Comparison of ENCODE assay signal across 8 mouse cellular contexts in genomic region chr2:35271817-35272216, GRCm38 (mm10). TPM values are rescaled to one million over a fixed set of nuclear protein-coding genes. Genes with fewer than 3 reads are reported as not detected.
DNase-seq lines count a peak whose midpoint lies in the region; ATAC-seq and TF ChIP-seq lines count a peak whose summit lies in the region.

No protein-coding gene starts in this region.

- no peaks in the 10 kb centered on the region for H3K9me3 ChIP-seq in embryonic facial prominence, embryonic 12.5 days
- H3K9me3 ChIP-seq in embryonic facial prominence, embryonic 10.5 days: no peaks in the 10 kb centered on the region
- H3K9me3 ChIP-seq in stomach, postnatal 0 days (ENCODE audit: control insufficient read depth, low read length): no peaks in the 10 kb centered on the region

- H3K9ac ChIP-seq in embryonic facial prominence, embryonic 12.5 days: no peak overlapping the region
- H3K9ac ChIP-seq in stomach, postnatal 0 days (ENCODE audit: low read length): no peak overlapping the region

- no peaks in the 10 kb centered on the region for H3K36me3 ChIP-seq in embryonic facial prominence, embryonic 12.5 days
- H3K36me3 ChIP-seq in embryonic facial prominence, embryonic 10.5 days (replicated peaks): no peaks in the 10 kb centered on the region
- H3K36me3 ChIP-seq in stomach, postnatal 0 days (ENCODE audit: control insufficient read depth, insufficient read depth, low read length): no peaks in the 10 kb centered on the region

- WGBS in embryonic facial prominence, embryonic 12.5 days: 34% methylated on average over 2 of the region's 2 CpGs
- 48% methylated on average over 2 of the region's 2 CpGs for WGBS in embryonic facial prominence, embryonic 10.5 days
- WGBS in stomach, postnatal 0 days: 11% methylated on average over 2 of the region's 2 CpGs

- intact Hi-C loops in left cerebral cortex, adult 2 months (cut with DNase I): no loop called here

- TF ChIP-seq EP300 in stomach, postnatal 0 days (optimal IDR thresholded peaks at IDR 0.05): peak; percentile 86

- H3K4me3 ChIP-seq in embryonic facial prominence, embryonic 12.5 days: no peak overlapping the region
- H3K4me3 ChIP-seq in embryonic facial prominence, embryonic 10.5 days: no peak overlapping the region
- no peak overlapping the region for H3K4me3 ChIP-seq in left cerebral cortex, adult 2 months
- no peak overlapping the region for H3K4me3 ChIP-seq in stomach, postnatal 0 days (ENCODE audit: low read depth, low read length)

- TF ChIP-seq CTCF in left cerebral cortex, adult 2 months (IDR thresholded peaks at IDR 0.05): no peak
- TF ChIP-seq CTCF in stomach, postnatal 0 days (IDR thresholded peaks at IDR 0.05; ENCODE audit: low read depth): no peak

- peak overlapping the region; percentile 14; the same call in 1 of the 2 replicates for H3K27ac ChIP-seq in embryonic facial prominence, embryonic 12.5 days
- H3K27ac ChIP-seq in embryonic facial prominence, embryonic 10.5 days (replicated peaks): no peak overlapping the region
- peak overlapping the region; percentile 41; the same call in 1 of the 2 replicates for H3K27ac ChIP-seq in left cerebral cortex, adult 2 months
- peak overlapping the region; percentile 95 for H3K27ac ChIP-seq in stomach, postnatal 0 days (replicated peaks)

- no peaks in the 10 kb centered on the region for H3K27me3 ChIP-seq in embryonic facial prominence, embryonic 12.5 days
- no peaks in the 10 kb centered on the region for H3K27me3 ChIP-seq in embryonic facial prominence, embryonic 10.5 days (replicated peaks; ENCODE audit: low read depth, poor library complexity, severe bottlenecking)
- no peaks in the 10 kb centered on the region for H3K27me3 ChIP-seq in stomach, postnatal 0 days (ENCODE audit: control insufficient read depth, insufficient read depth, low read length)

- DNase-seq in embryonic facial prominence, embryonic 10.5 days (ENCODE audit: low spot score): no peak
- peak; percentile 57 for DNase-seq in right cerebral cortex, postnatal 25 days
- no peak for DNase-seq in right cerebral cortex, postnatal 10 days (ENCODE audit: low spot score in 2 of 2)
- peak; percentile 44 to 51 for DNase-seq in left cerebral cortex, adult 2 months (ENCODE audit: extremely low spot score in 1 of 2, low spot score in 2 of 2)
- DNase-seq in stomach, postnatal 0 days (ENCODE audit: low spot score): peak; percentile 66
- DNase-seq in cerebellum, adult 9-10 months: no peak
- DNase-seq in thymus, postnatal 0 days (ENCODE audit: low spot score): no peak

- H3K4me1 ChIP-seq in embryonic facial prominence, embryonic 12.5 days: peaks cover 59% of the 10 kb centered on the region
- peaks cover 55% of the 10 kb centered on the region for H3K4me1 ChIP-seq in embryonic facial prominence, embryonic 10.5 days
- peaks cover 33% of the 10 kb centered on the region for H3K4me1 ChIP-seq in stomach, postnatal 0 days (replicated peaks; ENCODE audit: control insufficient read depth, insufficient read depth)

- H3K4me2 ChIP-seq in embryonic facial prominence, embryonic 12.5 days (replicated peaks): no peak overlapping the region
- H3K4me2 ChIP-seq in stomach, postnatal 0 days (replicated peaks; ENCODE audit: low read depth): no peak overlapping the region

- ATAC-seq in embryonic facial prominence, embryonic 12.5 days (ENCODE audit: insufficient number of reproducible peaks, insufficient read depth, low FRiP score, low TSS enrichment): no peak
- ATAC-seq in stomach, postnatal 0 days (ENCODE audit: low FRiP score, low TSS enrichment): peak; percentile 47

RNA-seq across cellular contexts. Expression of gene Gsn, which starts 15.6 kb away (rescaled TPM):
- 130 and 133 TPM in 2 replicates for polyA plus RNA-seq in embryonic facial prominence, embryonic 12.5 days (2016; fragmentation: Nextera tagmentation; extraction: Ambion mirVana)
- polyA plus RNA-seq in embryonic facial prominence, embryonic 10.5 days (2016; fragmentation: Nextera tagmentation; extraction: Ambion mirVana): 13.6 and 18.9 TPM in 2 replicates
- total RNA-seq in left cerebral cortex, adult 2 months (2021): 10 to 100 TPM; 37.6 to 38.2 TPM
- 398 and 433 TPM in 2 replicates for polyA plus RNA-seq in stomach, postnatal 0 days (2015; fragmentation: Nextera tagmentation; extraction: Ambion mirVana)
- 139 TPM in 2 replicates for polyA plus RNA-seq in thymus, postnatal 0 days (2015; fragmentation: Nextera tagmentation; extraction: Ambion mirVana)

Comparison
In these comparisons a context has a peak if more than half of its experiments do, and no peak if none do; other contexts are left out.
1. DNase-seq: peak in right cerebral cortex, postnatal 25 days (single experiment), left cerebral cortex, adult 2 months (2 of 2) and stomach, postnatal 0 days (single experiment); none in embryonic facial prominence, embryonic 10.5 days (single experiment), right cerebral cortex, postnatal 10 days (0 of 2), cerebellum, adult 9-10 months (single experiment) and thymus, postnatal 0 days (single experiment).